Mouse (Mus musculus): ENCODE data around the gene Ntn5. TPM values are rescaled to one million over a fixed set of nuclear protein-coding genes. Genes with fewer than 3 reads are reported as not detected.
A peak's percentile ranks its signal among the peaks of the same experiment; 100 is the strongest.

Ntn5 gene
- polyA plus RNA-seq, 1 experiment, result 4.2 TPM

DNA sequence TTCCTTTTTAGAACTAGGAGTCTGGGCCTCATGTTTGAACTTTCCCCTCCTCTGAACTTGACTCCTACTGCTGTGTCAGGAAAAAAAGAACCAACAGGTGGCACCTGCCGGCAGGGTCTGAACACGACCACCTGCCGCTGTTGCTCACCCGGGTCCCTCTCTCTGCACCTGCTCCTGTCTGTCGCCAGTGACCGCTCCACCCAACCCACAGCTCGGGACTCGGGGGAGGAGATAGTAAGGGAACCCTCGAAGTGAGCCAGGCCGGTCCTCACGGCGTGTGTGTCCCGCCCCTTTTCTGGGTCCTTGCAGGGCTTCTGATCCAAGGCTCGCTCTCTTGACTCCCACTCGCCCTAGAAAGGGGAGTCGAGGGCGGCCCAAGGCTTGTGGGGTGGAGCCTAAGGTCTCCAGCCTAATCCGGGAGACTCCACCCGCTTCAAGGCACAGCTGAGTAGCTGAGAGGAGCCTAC, 44.2 kb upstream of the Ntn5 start, which contains the start of gene Mamstr:
TSS of gene Mamstr (plus strand) at position 417 of the 467 bp plus-strand sequence.
- Histone ChIP-seq H3K4me3 (ENCODE audit: control insufficient read depth, insufficient read depth, low read length) (no peak within 1 kb of the TSS), H3K27ac (ENCODE audit: control insufficient read depth, insufficient read depth, low read length) (no peak within 1 kb of the TSS), H3K27me3 (ENCODE audit: control insufficient read depth, insufficient read depth, low read length) (no peaks in the 10 kb centered on the region), H3K36me3 (ENCODE audit: control insufficient read depth, insufficient read depth, low read length) (no peaks in the 10 kb centered on the region), H3K4me1 (replicated peaks; ENCODE audit: control insufficient read depth, insufficient read depth, low read length) (peaks cover 19% of the 10 kb centered on the region)
- 79% methylated on average over 19 of the region's 19 CpGs for WGBS
- TF ChIP-seq CTCF (IDR thresholded peaks at IDR 0.05; ENCODE audit: borderline replicate concordance, control insufficient read depth, extremely low read depth, insufficient read depth, low read length, poor library complexity), result no peak
- no peak for TF ChIP-seq POLR2A (IDR thresholded peaks at IDR 0.05; ENCODE audit: control insufficient read depth, extremely low read depth, insufficient read depth, low read length, poor library complexity)
- no peak for DNase-seq

GRCm38 (mm10) chr7:45640191-45640957, 43.4 kb upstream of the Ntn5 start:
- no peaks in the 10 kb centered on the region for H3K36me3 ChIP-seq (ENCODE audit: control insufficient read depth, insufficient read depth, low read length)
- DNase-seq, result no peak
- H3K4me3 ChIP-seq (ENCODE audit: control insufficient read depth, insufficient read depth, low read length), result no peak overlapping the region
- H3K4me1 ChIP-seq (replicated peaks; ENCODE audit: control insufficient read depth, insufficient read depth, low read length), result peaks cover 21% of the 10 kb centered on the region
- no peaks in the 10 kb centered on the region for H3K27me3 ChIP-seq (ENCODE audit: control insufficient read depth, insufficient read depth, low read length)
- H3K27ac ChIP-seq (ENCODE audit: control insufficient read depth, insufficient read depth, low read length), result no peak overlapping the region
- no peak for TF ChIP-seq CTCF (IDR thresholded peaks at IDR 0.05; ENCODE audit: borderline replicate concordance, control insufficient read depth, extremely low read depth, insufficient read depth, low read length, poor library complexity)
- TF ChIP-seq POLR2A (IDR thresholded peaks at IDR 0.05; ENCODE audit: control insufficient read depth, extremely low read depth, insufficient read depth, low read length, poor library complexity), result no peak
- WGBS, result 95% methylated on average over 19 of the region's 19 CpGs

- DNase-seq, result no peak
These were observed 42.3 kb upstream of the Ntn5 start for GRCm38 (mm10) chr7:45641391-45642040.

GRCm38 (mm10) chr7:45642083-45642482, 41.7 kb upstream of the Ntn5 start:
- 88% methylated on average over 5 of the region's 5 CpGs for WGBS
- Histone ChIP-seq H3K27ac (ENCODE audit: control insufficient read depth, insufficient read depth, low read length) (no peak overlapping the region), H3K4me1 (replicated peaks; ENCODE audit: control insufficient read depth, insufficient read depth, low read length) (peaks cover 21% of the 10 kb centered on the region), H3K4me3 (ENCODE audit: control insufficient read depth, insufficient read depth, low read length) (no peak overlapping the region), H3K27me3 (ENCODE audit: control insufficient read depth, insufficient read depth, low read length) (no peaks in the 10 kb centered on the region), H3K36me3 (ENCODE audit: control insufficient read depth, insufficient read depth, low read length) (no peaks in the 10 kb centered on the region)
- no peak for DNase-seq
- TF ChIP-seq CTCF (IDR thresholded peaks at IDR 0.05; ENCODE audit: borderline replicate concordance, control insufficient read depth, extremely low read depth, insufficient read depth, low read length, poor library complexity), result no peak
- no peak for TF ChIP-seq POLR2A (IDR thresholded peaks at IDR 0.05; ENCODE audit: control insufficient read depth, extremely low read depth, insufficient read depth, low read length, poor library complexity)

More at GRCm38 (mm10) chr7:45641391-45642040, 42.3 kb upstream of the Ntn5 start:
- H3K27me3 ChIP-seq (ENCODE audit: control insufficient read depth, insufficient read depth, low read length), result no peaks in the 10 kb centered on the region
- H3K36me3 ChIP-seq (ENCODE audit: control insufficient read depth, insufficient read depth, low read length), result no peaks in the 10 kb centered on the region
- TF ChIP-seq CTCF (IDR thresholded peaks at IDR 0.05; ENCODE audit: borderline replicate concordance, control insufficient read depth, extremely low read depth, insufficient read depth, low read length, poor library complexity), result no peak
- peaks cover 21% of the 10 kb centered on the region for H3K4me1 ChIP-seq (replicated peaks; ENCODE audit: control insufficient read depth, insufficient read depth, low read length)
- WGBS, result 90% methylated on average over 17 of the region's 17 CpGs
- H3K4me3 ChIP-seq (ENCODE audit: control insufficient read depth, insufficient read depth, low read length), result no peak overlapping the region
- no peak overlapping the region for H3K27ac ChIP-seq (ENCODE audit: control insufficient read depth, insufficient read depth, low read length)

DNA sequence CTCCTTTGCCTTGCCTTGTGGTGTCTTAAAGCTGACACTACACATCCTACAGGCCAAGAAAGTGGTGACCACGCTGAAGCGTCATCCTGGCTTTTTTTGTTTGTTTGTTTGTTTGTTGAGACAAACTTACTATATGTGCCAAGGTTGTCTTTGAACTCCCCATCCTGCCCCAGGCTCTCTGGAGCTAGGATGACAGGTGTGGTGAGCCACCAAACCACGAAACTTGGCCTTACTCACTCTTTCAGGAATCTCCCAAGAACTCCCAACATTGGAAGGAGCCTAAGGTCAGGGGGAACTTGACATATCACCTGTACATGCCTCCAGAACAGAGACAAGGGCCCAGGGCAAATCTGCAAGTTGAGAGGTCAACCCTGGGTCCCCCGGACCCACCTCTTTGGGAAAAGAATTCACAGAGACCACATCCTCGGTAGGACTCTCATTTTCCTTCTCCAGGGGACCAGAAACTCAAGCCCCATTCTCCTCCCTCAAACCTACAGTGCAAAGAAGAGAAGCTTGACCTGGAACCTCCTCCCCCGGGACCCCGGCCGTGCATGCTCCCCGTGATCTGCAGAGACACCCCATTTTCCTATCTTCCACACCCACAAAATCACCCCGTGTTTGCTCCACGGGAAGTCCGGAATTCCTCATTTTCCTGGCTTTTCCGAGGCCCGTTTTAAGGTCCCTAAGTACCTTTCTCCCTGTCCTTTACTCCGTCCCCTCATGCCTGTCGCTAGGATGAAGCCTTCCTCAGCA, 41.1 kb upstream of the Ntn5 start:
- Histone ChIP-seq H3K4me1 (replicated peaks; ENCODE audit: control insufficient read depth, insufficient read depth, low read length) (peaks cover 21% of the 10 kb centered on the region), H3K27me3 (ENCODE audit: control insufficient read depth, insufficient read depth, low read length) (no peaks in the 10 kb centered on the region), H3K27ac (ENCODE audit: control insufficient read depth, insufficient read depth, low read length) (no peak overlapping the region; the same call in 1 of the 2 replicates), H3K36me3 (ENCODE audit: control insufficient read depth, insufficient read depth, low read length) (no peaks in the 10 kb centered on the region), H3K4me3 (ENCODE audit: control insufficient read depth, insufficient read depth, low read length) (peak overlapping the region; percentile 43)
- TF ChIP-seq CTCF (IDR thresholded peaks at IDR 0.05; ENCODE audit: borderline replicate concordance, control insufficient read depth, extremely low read depth, insufficient read depth, low read length, poor library complexity) (no peak), POLR2A (IDR thresholded peaks at IDR 0.05; ENCODE audit: control insufficient read depth, extremely low read depth, insufficient read depth, low read length, poor library complexity) (no peak)
- DNase-seq, result no peak
- WGBS, result 46% methylated on average over 16 of the region's 16 CpGs
